Mouse (Mus musculus) adrenal gland, postnatal 25 days (tissue): ENCODE results near the gene Vezt. TPM values are rescaled to one million over a fixed set of nuclear protein-coding genes. Genes with fewer than 3 reads are reported as not detected.
A peak's percentile ranks its signal among the peaks of the same experiment; 100 is the strongest.

ENCODE experiments used
- DNase-seq: peaks from one replicate; pipeline ENCODE4 v3.0.0; 2021; ENCODE audit warnings: mixed read lengths
- microRNA-seq, 2 experiments: library from miRNA; unstranded; fragments of <30 nt; microRNA quantifications; one replicate each; pipeline ENCODE4 v1.2.0; 2021
- total RNA-seq: library from RNA; stranded (reverse); gene quantifications from 2 replicates; pipeline ENCODE4 v1.2.3, GENCODE M21; 2021

Gene Vezt
- total RNA-seq, 1 experiment from 2014 or later: 24.9 TPM

- DNase-seq: no peak
Measured at GRCm38 (mm10) chr10:93911326-93911725, 124.3 kb downstream of the Vezt start.

DNA sequence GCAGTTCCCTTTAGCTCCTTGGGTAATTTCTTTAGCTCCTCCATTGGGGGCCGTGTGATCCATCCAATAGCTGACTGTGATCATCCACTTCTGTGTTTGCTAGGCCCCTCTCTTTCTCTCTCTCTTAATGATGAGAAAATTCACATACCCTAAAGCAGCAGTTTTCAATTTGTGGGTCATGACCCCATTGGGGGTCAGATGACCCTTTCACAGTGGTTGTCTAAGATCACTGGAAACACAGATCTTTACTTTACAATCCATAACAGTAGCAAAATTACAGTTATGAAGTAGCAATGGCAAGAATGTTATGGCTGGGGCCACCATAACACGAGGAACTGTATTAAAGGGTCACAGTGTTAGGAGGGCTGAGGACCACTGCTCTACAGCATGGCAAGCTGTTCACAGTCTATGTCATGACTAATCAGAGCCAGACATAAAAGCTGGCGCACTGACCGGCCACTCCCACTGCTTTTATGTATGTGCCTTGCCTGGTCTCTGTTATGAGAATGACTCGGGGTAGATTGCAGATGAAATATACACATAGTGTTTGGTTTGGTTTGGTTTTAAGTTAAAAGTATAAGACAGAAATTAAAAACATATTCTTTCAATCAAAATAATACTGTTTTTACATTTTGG, 125.7 kb downstream of the Vezt start:
- no peak for DNase-seq

GRCm38 (mm10) chr10:93909015-93909414, 126.6 kb downstream of the Vezt start:
- no peak for DNase-seq

- DNase-seq: no peak
Measured at GRCm38 (mm10) chr10:93908540-93908939, 127.1 kb downstream of the Vezt start.

DNA sequence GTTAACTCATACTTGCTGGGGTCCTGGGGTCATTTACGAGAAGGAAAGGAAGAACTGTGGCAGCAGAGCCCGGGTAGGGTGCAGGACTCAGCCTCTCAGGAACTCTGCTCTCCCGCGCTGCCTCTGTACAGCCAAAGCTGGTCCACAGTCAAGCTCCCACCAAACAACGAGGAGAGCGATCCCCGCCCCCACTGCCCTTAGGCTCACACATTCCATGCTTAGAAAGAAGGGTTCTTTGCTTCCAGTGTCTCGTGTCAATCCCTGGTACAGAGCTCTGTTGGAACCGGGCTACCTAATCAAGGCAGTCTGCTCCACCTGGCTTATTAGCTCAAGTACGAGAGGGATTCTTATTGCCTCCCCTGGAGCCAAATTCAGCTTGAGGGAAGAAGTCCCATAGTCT, 128.2 kb downstream of the Vezt start:
- no peak for DNase-seq

GRCm38 (mm10) chr10:93899907-93900306, 135.7 kb downstream of the Vezt start:
- no peak for DNase-seq

DNA sequence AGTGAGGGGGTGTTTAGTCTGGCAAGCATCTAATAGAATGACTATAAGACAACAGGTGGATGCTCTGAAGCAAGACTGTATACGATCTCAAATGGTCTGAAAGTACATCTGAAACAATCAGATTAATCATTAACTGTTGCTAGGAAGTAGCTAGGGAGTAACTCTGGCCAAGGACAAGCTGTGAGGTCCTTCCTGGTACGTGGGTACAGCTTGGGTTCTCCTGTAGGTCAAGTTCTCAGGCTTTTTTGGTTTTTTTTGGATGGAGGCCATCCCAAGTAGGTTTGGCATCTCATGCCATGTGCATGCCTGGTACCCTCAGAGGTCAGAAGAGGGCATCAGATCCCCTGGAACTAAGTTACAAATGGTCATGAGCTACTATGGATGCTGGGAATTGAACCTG, 136.3 kb downstream of the Vezt start:
- no peak for DNase-seq

GRCm38 (mm10) chr10:93897043-93897646, 138.5 kb downstream of the Vezt start, which contains the start of gene Metap2:
Metap2 (minus strand) TSS chr10:93897093.
- no peak for DNase-seq

- DNase-seq: no peak
Measured at GRCm38 (mm10) chr10:93892551-93892950, 143.1 kb downstream of the Vezt start.

DNA sequence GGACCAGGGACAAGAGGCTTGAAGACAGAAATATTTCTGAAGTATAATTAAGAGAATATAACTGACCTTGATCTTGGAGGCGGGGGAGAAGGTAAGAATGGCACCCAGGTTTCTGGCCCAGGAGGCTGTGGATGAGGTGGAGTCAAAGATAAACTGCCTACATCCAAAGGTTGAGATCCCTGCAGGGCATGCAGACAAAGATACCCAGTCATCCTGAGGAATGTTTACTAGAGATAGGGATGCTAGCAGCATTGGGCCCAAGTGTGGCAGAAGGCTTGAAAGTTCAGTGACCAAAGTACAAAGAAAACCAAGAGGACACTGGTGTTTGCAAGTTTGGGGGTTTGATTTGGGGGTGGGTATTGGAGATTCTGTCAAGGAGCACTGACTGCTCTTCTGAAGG, 144.6 kb downstream of the Vezt start:
- no peak for DNase-seq

- no peak for DNase-seq
Measured at GRCm38 (mm10) chr10:93890565-93890964, 145.1 kb downstream of the Vezt start.

DNA sequence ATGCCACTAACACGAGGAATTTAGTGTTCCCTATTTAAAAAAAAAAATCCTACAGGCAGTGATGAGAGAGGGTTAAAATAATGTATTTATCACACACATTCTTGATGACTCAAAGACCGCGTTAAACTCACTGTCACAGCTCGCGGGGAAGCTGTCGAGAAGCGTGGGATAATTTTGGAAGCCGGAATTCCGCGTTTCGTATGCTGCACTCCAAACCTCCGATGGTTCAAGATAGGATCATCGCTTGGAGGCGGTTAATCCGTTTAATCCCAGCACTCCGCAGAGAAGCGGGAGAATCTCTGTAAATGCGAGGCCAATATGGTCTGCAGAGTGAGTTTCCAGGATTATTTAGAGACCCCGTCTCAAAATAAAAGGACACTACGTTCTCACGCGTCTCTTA, 145.6 kb downstream of the Vezt start:
- no peak for DNase-seq

DNA sequence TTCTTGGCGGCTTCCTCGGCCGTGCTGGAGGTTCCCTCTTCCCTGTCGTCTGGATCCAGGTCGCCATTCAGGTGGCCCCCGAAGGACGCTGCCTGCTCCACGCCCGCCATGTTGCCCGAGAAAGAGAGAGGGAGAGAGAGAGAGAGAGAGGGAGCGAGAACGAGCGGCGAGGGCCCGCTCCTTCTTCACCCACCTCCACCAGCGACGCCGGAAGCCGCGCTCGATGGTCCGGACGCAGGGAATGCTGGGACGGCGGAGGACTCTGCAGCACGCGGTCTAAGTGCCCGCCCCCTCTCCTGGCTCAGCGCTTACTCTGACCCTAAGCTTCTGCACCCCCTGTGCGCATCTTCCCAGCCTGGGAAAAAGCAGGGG, 146.1 kb downstream of the Vezt start:
- DNase-seq: peak; percentile 92

Small RNA genes within 50 kb of the gene (microRNA-seq; reads per million reads assigned to microRNA genes)
- gene Mir331: 51.5 to 52.6 reads per million in 2 experiments

Other genes with a start within 250 kb of the Vezt start
- gene Usp44, start 204.3 kb downstream of the Vezt start, total RNA-seq: not detected in 2 replicates
- gene Metap2, start 138.7 kb downstream of the Vezt start, total RNA-seq: 196 and 228 TPM in 2 replicates
- gene Fgd6, start 184 bp upstream of the Vezt start, total RNA-seq: 6.3 and 8.4 TPM in 2 replicates
- 13.7 and 17.9 TPM in 2 replicates for gene Nr2c1, start 112.2 kb upstream of the Vezt start, total RNA-seq
- 316 and 367 TPM in 2 replicates for gene Ndufa12, start 162.9 kb upstream of the Vezt start, total RNA-seq